8 mouse cellular contexts compared by ENCODE assay signal in genomic region chr9:31997178-31998097, GRCm38 (mm10).
DNase-seq lines count a peak whose midpoint lies in the region; ATAC-seq and TF ChIP-seq lines count a peak whose summit lies in the region.

No protein-coding gene starts in this region.

- H3K36me3 ChIP-seq in kidney, adult 2 months (ENCODE audit: control insufficient read depth, insufficient read depth, low read length), result no peaks in the 10 kb centered on the region
- H3K36me3 ChIP-seq in embryonic facial prominence, embryonic 13.5 days, result no peaks in the 10 kb centered on the region
- H3K36me3 ChIP-seq in limb, embryonic 10.5 days, result no peaks in the 10 kb centered on the region
- H3K36me3 ChIP-seq in neural tube, embryonic 14.5 days (ENCODE audit: control insufficient read depth, insufficient read depth, low read length), result no peaks in the 10 kb centered on the region

- H3K4me1 ChIP-seq in kidney, adult 2 months (ENCODE audit: control insufficient read depth, insufficient read depth, low read length), result peaks cover 22% of the 10 kb centered on the region
- peaks cover 17% of the 10 kb centered on the region for H3K4me1 ChIP-seq in embryonic facial prominence, embryonic 13.5 days
- H3K4me1 ChIP-seq in limb, embryonic 10.5 days, result peaks cover 39% of the 10 kb centered on the region
- no peaks in the 10 kb centered on the region for H3K4me1 ChIP-seq in neural tube, embryonic 14.5 days (ENCODE audit: control insufficient read depth, insufficient read depth, low read length)

- H3K9ac ChIP-seq in embryonic facial prominence, embryonic 13.5 days, result no peak overlapping the region; the same call in 1 of the 2 replicates
- H3K9ac ChIP-seq in neural tube, embryonic 14.5 days (replicated peaks; ENCODE audit: low read depth, low read length), result no peak overlapping the region

- peak; percentile 50 for DNase-seq in kidney, adult 2 months
- DNase-seq in kidney, adult 11 months, result no peak
- peak; percentile 68 to 70 for DNase-seq in heart, postnatal 10 days
- no peak for DNase-seq in limb, embryonic 10.5 days (ENCODE audit: low spot score)
- no peak for DNase-seq in adrenal gland, postnatal 4 days (ENCODE audit: low spot score in 2 of 2)
- no peak for DNase-seq in gastrocnemius, postnatal 36 days

- peak overlapping the region; percentile 96 for H3K27ac ChIP-seq in kidney, adult 2 months (ENCODE audit: insufficient read depth, low read depth, low read length)
- peak overlapping the region; percentile 78 for H3K27ac ChIP-seq in embryonic facial prominence, embryonic 13.5 days
- H3K27ac ChIP-seq in limb, embryonic 10.5 days, result peak overlapping the region; percentile 19; the same call in 1 of the 2 replicates
- H3K27ac ChIP-seq in neural tube, embryonic 14.5 days (ENCODE audit: low read depth, low read length), result 0 out of 2 replicates have a peak overlapping the region, but pooled peaks have one; percentile 34

- intact Hi-C loops in heart, postnatal 10 days (cut with DNase I), result loop anchor here (2.0 kb wide), 1 partner anchor 23 kb away; no protein-coding TSS in a partner anchor
- intact Hi-C loops in gastrocnemius, postnatal 36 days (cut with DNase I), result no loop called here

- 0 out of 2 replicates have a peak, but pooled peaks have one; percentile 52 for ATAC-seq in embryonic facial prominence, embryonic 13.5 days (ENCODE audit: insufficient number of reproducible peaks, insufficient read depth, low FRiP score, low TSS enrichment, low read depth)
- no peak; the same call in 1 of the 2 replicates for ATAC-seq in neural tube, embryonic 14.5 days (ENCODE audit: low read depth)

- TF ChIP-seq POLR2A in kidney, adult 2 months (IDR thresholded peaks at IDR 0.05; ENCODE audit: low read depth, low read length), result no peak

- no peak overlapping the region for H3K4me3 ChIP-seq in kidney, adult 2 months (ENCODE audit: insufficient read depth, low read depth, low read length)
- 0 out of 2 replicates have a peak overlapping the region, but pooled peaks have one; percentile 12 for H3K4me3 ChIP-seq in embryonic facial prominence, embryonic 13.5 days
- no peak overlapping the region for H3K4me3 ChIP-seq in limb, embryonic 10.5 days
- no peak overlapping the region for H3K4me3 ChIP-seq in neural tube, embryonic 14.5 days (ENCODE audit: low read depth, low read length)

- peak overlapping the region; percentile 46 for H3K4me2 ChIP-seq in embryonic facial prominence, embryonic 13.5 days
- no peak overlapping the region for H3K4me2 ChIP-seq in neural tube, embryonic 14.5 days (ENCODE audit: low read depth, low read length)

- no peaks in the 10 kb centered on the region for H3K27me3 ChIP-seq in kidney, adult 2 months (replicated peaks; ENCODE audit: control insufficient read depth, insufficient read depth, low read length)
- H3K27me3 ChIP-seq in embryonic facial prominence, embryonic 13.5 days, result no peaks in the 10 kb centered on the region
- H3K27me3 ChIP-seq in limb, embryonic 10.5 days (ENCODE audit: low read depth, poor library complexity, severe bottlenecking), result no peaks in the 10 kb centered on the region
- no peaks in the 10 kb centered on the region for H3K27me3 ChIP-seq in neural tube, embryonic 14.5 days (ENCODE audit: control insufficient read depth, insufficient read depth, low read length)

- no peaks in the 10 kb centered on the region for H3K9me3 ChIP-seq in embryonic facial prominence, embryonic 13.5 days
- no peaks in the 10 kb centered on the region for H3K9me3 ChIP-seq in limb, embryonic 10.5 days (replicated peaks)
- no peaks in the 10 kb centered on the region for H3K9me3 ChIP-seq in neural tube, embryonic 14.5 days (ENCODE audit: control insufficient read depth, low read length)

- 39% methylated on average over 25 of the region's 25 CpGs for WGBS in kidney, adult 2 months
- 28% methylated on average over 25 of the region's 25 CpGs for WGBS in embryonic facial prominence, embryonic 13.5 days
- WGBS in limb, embryonic 10.5 days, result 60% methylated on average over 25 of the region's 25 CpGs
- WGBS in neural tube, embryonic 14.5 days, result 61% methylated on average over 25 of the region's 25 CpGs

- no peak for TF ChIP-seq CTCF in kidney, adult 2 months (conservative IDR thresholded peaks at IDR 0.05; ENCODE audit: insufficient read depth, insufficient read length, low read depth, low read length)

Comparison
In these comparisons a context has a peak if more than half of its experiments do, and no peak if none do; other contexts are left out.
1. DNase-seq: peak in kidney, adult 2 months (single experiment) and heart, postnatal 10 days (2 of 2); none in kidney, adult 11 months (single experiment), limb, embryonic 10.5 days (single experiment), adrenal gland, postnatal 4 days (0 of 2) and gastrocnemius, postnatal 36 days (0 of 2).
2. H3K27ac ChIP-seq: peak in every context shown above with its lines; median percentile 96 in kidney, adult 2 months; 78 in embryonic facial prominence, embryonic 13.5 days; 34 in neural tube, embryonic 14.5 days; 19 in limb, embryonic 10.5 days.